Mouse (Mus musculus): ENCODE measurements at regions not wholly inside any gene's neighbourhood (a gene's known extent, or its start where the extent isn't known, plus 50 kb on each side); places are given as distances from the start of the nearest gene placed in this dataset.

DNA sequence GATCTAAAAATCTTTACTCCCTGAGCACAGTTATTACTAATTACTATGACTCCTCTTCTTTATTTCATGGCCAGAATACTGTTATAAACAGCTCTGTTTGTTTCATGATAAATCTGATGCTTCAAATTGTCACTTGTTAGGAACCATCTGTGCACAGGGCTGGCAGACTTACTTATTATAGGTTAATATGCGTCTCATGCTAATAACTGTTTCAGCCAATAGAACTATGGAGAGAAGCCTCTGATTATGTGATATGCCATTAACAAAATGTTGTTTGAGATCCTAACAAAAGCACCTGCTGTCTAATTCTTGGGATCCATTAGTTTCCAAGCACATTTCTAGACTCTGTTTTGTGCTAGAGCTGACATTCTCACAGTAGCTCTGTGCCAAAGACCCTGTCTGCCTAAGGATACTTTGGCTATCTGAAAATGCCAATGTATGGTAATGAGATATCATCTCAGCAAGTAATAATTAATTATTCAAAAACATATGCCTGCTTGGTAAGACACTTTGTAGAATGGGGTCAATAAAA is 318.1 kb downstream of the Grb14 start:
- DNase-seq, result no peak

DNA sequence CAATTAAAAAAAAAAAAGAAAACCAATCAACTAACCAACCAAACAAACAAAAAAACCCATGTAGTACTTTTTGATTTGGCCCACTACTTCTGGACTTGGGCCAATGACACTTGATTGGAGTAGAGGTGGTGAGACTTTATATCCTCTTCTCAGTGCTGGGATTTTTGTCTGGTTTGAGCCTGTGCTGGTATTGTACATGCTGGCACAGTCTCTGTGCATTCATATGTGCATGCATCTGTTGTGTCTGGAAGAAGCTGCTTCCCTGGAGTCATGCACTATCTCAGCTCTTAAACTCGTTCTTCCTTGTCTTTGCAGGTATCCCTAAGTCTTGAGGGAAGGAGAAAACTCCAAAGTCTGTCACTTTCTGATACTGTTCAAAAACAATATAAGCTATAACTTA is 328.8 kb downstream of the Grb14 start:
- no peak for DNase-seq

DNA sequence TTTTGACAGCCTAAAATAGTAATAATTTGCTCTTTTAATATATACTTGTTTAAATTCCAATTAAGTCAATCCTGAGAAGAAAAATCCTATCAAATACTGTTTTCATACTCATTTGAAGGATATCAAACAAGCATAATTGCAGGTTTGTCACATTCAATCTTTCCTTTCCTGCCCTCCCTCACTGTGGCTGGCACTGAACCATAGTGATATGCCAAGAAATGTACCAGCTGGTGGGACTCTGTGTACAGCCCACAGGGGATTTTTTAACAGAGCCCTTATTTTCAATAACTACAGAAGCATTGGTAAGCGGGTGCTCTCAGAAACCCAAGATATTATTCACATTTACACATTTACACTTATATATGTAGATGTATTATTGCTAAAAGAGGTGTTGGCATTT is 333.3 kb downstream of the Grb14 start:
- DNase-seq, result no peak

DNA sequence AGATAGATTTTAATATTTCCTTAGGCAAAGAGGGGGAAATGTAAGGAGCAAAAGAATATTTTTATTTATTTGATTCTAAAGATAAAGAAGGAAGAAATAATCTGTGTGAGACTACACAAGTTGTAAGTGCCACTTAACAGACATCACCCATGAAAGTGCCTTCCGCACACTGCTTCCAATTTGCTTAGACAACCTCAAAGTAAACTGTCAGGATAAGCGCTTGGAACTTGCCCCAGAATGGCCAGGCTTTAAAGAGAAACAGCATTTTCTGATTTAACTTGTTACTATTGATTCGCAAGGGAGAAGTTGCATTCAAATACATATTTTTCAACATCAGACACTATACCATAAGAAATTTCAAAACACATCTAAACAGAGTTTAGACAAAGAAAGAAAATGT is 333.8 kb downstream of the Grb14 start:
- no peak for DNase-seq

DNA sequence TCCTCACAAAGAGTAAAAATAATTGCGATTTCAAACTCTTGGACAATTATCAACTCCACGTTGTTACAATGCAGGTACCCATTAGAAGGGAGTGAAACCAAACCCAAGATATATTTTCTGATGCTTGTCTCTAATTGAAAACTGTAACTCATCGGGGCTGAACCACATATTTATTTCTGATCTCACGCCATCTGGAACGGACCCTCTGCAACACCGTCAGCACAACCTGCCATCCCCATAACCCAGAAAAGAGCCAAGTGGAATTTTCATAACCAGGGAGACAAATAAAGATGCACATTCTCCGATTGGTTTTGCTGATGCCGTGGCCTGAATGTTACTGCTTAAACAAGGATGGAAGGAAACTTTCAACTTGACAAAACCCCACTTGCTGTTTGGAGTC is 338.0 kb downstream of the Grb14 start:
- DNase-seq, result no peak

DNA sequence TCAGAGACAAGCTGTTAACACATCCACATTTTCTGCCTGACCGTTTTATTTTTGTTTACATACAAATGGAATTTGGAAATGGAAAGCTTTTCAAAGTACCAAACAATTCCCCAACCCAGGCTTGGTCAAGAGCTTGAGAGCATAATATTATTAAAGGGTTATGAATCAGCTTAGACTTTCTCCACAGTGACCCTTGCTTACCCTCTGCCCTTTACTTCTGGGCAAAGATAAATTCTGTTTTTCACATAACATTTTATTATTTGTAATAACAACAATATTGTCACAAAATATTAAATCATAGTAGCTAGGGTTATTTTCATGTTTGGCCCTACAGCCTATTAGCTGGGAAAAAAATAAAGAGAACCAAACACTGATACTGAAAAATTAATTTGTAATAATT is 375.2 kb downstream of the Grb14 start:
- DNase-seq, result no peak

DNA sequence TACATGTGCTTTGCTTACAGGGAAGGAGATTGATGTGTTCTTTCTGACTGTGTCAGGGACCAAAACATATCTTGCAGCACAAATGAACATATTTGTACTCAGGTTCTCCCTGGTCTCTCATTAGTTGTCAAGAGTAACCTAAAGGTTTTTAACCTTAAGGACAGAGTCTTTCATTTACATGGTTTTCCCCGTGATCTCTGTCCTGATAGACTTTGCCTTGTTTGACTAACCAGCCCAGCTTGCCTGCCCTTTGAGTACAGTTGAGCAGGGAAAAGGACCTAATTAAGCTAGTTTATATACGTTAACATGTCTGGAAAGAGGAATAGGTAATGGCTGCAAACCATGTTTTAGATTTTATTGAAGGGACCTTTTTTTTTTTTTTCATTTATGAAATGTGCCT is 407.9 kb downstream of the Grb14 start:
- no peak for DNase-seq

DNA sequence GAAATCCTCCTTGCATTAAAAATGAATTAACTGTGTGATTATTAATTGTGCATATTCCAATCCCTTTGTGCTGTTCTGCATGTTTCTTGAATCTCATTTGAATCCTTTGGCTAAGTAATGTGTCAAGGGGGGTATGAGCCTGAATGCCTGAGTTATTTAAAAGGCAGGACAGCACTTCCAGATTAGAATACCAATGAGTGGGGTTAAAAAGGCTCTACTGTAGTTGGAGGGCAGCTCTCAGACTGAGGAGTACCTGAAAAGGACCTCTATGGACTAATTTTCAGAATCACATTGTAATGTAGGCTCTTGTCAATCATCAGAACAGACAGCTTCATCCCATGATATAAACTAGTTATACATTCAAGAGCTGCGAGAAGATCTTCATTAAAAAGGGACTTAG is 417.9 kb downstream of the Grb14 start:
- DNase-seq, result no peak

DNA sequence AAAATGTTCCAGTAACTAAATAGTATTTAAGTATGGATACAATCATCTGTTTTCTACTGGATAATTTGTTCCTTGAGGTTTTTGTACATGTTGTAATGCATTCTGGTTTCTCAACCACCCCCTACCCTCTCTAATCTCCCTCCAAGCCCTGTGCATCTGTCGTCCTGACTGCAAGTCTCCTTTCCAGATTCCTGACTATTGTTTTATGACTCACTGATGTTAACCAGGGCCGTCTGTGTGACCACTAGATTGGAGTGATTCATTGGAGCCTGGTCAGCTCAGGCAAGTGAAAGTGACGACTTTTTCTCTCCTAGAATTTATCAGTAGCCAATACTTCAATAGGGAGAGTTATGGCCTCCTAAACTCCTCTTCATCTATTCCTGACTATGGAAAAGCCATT is 442.5 kb downstream of the Grb14 start:
- no peak for DNase-seq

DNA sequence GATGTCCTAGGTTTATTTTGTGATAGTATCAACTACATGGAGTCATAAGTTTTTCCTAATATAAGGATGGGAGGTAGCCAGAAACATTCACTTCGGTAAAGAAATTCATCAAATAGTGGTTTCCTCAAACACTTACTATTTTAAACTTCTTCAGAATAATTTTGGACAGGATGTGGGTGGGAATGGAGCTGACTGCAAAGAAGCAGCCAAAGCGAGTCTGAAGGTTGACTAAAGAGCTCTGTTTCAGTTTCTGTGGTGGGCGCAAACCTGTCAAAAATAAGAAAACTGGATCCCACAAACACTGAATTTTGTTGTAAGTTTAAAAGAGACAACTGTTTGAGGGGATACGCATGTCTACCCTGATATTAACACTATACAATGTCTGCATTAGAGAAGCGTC is 438.2 kb upstream of the Fign start:
- no peak for DNase-seq

DNA sequence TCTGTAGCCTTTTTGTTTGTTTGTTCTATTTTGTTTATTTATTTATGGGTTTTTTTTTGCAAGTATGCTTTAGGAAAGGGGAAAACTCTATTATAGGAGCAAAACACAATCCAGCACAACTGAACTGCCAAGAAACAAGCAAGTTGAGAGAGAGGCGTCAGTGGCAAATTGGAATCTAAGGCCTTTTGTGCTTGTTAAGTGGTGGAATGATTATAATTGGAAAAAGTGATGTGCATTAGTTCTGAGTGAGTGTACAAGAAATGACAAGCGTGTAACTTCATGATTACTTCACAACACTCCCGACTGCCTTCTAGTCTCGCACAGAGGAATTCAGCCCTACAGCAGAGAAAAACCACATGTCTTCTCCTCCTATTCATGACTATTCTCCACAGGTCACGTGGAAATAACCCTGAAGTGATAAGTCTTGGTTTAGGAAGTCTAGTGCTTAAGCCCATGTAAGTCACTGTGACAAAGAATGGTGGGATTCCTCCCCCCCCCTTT is 437.6 kb upstream of the Fign start:
- no peak for DNase-seq

DNA sequence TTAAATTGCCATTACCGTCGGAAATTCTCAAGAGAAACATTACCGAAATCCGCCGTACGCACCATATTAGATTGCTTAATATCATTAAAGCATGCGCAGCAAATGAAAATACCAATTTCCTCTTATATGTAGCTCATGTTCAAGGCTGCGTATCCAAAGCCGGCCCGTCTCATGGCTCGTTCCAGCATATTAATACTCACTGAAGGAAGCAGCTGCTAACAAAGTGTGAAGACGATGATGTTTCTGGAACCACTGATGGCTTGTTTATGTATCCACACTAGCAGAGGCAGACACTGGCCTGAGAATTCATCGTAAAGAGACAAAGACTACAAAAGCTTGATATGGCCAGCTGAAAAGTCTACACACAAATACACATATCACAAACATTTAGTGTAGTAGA is 437.0 kb upstream of the Fign start:
- no peak for DNase-seq

DNA sequence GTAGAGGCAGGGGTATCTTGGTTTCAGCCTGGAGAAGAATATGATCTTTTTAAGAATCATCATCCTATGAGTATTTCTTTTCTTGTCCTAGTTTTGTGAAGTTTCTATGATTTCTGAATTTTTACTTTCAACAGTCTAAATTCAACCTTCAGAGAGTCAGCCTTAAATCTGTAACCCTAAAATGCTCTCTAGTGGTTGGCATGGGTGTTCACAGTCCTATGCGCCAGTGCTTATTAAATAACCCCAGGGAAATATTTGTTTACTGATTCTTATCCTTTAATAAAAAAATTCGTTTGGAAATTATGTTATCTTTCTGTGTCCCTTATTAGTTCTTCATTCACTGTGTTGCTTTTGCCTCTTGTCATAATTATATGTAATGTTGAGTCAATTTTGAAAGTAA is 436.5 kb upstream of the Fign start:
- DNase-seq, result no peak

DNA sequence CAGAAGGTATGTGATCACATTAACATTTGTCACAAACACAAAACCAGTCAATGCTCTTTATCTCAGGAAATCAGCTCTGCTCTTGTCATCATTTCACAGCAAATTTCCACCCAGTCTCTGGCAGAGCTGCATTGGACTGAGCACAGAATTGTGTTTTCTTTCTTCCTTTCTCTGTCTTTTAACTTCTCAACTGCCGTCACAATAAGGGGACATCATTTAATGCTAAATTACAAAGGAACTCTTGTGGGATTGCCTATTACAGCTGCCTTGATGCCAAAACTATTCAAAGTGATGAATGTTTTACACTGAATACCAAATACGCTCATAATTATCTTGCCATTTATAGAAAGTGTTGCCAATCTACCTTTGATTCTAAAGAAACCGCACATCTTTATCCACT is 424.9 kb upstream of the Fign start:
- DNase-seq, result no peak

DNA sequence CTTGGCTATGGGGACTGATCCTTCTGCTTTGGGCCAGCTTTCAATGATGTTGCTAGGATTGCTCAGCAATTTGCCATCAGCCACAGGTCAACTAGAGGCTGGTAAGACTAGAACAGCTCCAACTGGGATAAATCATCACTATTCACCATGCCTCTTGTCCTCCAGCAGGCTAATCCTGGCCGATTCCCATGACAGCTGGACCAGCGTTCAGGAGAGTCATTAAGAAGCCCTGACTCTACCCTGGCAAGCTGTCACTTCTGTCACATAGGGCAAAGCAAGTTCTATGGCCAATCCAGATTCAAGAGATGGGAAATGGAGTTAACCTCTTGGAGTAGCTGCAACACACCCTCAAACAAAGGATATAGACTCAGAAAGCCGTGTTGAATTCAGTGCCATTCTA is 424.4 kb upstream of the Fign start:
- DNase-seq, result no peak

DNA sequence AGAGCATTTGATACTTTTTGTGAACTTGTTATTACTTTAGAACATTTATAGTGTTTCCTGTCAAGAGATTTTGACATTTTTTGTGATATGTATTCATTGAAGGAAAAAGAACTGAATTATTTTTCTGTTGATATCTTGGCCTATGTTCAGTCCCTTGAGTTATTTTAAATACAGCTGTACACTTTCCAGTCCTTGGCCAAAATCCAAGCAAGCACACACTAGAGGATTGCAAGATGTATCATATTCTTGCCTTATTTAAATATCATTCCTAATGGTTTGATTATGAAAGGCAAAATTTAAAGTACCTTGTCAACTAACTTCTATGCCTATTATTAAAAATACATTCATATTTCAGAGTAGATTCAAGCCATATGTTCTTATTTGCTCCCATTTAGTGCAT is 397.9 kb upstream of the Fign start:
- DNase-seq, result no peak

DNA sequence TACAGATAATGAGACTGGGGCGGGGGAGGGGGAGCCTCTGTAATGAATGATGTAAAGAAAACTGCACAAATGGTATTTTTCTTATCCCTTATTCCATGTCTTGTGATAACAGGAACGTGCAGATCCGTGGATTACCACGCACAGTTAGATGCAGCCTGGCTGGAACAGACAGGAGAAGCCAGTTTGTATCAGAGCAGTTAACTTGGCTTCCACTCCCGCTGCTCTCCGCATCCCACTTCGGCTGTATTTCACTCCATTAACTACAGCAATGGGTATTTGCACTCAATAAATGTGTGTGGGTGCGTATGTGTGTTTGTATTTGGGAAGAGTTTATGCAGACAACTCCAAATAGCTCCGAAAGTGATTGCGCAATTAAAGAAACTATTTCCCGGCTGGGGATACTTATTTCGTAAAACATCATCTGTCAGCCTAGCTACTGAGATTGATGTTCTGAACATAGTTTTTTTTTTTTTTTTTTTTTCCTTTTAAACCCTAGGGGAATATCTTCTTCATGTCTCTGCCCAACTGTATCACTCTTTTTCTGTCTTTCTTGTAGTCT is 368.7 kb upstream of the Fign start:
- no peak for DNase-seq

DNA sequence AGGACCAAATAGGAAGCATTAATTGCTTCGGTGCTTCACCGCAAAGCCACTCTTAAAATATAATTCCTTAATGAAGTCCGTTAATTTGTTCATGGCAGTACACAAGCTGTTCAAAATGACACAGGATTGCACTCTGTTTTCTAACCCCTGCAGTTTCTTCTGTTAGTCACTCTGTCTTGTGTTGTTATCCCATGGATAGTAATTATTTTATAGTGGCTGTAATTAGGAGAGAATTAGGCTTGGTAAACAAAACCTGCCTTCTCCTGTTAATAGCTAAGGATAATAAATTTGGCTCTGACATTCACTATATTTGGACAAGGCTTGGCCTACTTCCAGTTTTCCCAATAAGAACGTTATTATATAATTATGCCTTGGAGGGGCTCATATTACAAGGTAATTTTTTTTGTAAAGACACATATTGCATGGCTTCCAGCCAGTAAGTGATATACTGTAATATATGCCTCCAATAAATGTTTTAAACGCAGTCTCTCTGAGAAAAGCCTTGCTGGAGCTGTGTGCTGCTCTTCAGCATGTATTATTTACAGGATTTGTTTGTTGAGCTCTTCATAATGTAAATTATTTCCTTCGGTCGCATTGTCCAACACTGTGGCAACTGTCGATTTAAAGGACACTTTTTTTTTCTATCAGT is 364.8 kb upstream of the Fign start:
- no peak for DNase-seq

DNA sequence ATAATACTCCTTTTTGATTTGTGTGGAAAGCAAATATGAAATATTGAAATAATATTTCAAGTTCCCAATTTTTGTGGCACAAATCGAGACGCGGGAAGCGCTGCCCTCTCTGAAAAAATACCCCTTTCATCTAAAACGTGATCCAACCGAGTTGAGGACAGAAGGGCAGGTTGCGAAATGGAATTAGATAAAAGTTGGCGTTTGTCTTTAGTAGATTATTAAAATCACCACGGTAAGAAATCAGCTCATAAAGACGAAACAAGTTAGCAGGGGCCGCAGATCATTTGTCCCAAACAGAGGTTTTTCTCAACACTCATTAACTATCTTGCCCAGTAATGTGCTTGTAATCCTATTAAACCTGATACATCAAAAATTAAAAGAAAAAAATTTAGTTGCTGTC is 364.2 kb upstream of the Fign start:
- no peak for DNase-seq

DNA sequence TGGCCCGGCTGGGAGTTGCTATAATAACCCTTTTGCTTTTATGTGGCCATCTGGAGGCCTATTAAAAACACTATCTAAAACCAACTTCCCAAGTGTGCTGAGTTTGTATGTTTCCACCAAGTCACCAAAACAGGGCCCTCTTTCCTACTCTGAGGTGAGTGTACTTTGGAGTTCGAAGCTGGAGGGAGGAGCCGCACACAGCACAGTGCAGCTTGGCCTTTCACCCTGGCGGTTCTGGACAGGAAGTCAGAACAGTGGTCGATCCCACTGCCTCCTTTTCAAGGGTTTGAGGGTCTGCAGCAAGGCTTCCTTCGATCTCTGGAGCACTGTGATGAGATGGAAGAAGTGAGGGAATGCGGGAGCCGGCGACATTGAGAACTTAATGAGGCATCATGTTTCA is 363.8 kb upstream of the Fign start:
- no peak for DNase-seq

DNA sequence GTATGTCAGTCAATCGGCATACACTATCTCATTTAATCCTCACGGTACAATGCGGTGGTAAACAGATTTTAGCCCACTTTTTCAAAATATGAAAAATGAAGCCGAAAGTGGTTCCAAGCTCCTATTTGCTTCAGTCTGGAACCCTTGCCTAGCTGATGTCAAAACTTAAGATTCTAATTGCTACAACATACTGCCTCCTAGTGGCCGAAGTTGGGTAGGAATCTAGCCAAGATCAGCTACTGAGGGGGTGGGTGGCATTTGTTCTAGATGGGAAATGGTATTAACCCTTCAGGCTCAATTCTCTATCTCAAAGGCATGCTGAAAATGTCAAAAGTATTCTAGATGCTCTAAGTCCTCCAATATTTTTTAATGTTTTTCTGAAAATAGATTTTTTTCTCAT is 360.3 kb upstream of the Fign start:
- DNase-seq, result peak in 1 of 2 experiments; percentile 17

DNA sequence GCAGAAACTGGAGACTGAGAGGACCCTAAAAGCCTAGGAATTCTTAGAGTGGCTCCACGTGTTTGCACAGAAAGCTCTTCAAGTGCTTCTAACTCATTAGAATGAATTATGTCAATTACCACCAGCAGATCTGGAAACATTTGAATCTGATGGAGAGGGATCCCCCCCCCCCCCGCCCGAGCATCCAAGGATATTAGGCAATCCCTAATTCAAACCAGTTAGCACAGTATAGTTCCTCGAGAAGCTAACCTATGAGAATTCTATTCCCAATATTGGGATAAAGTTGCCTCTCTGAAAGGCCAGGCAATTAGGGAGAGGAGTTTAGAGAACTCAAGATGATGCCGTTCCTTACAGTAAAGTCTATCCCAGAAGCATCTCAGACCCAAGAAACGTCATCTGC is 354.9 kb upstream of the Fign start:
- DNase-seq, result no peak

DNA sequence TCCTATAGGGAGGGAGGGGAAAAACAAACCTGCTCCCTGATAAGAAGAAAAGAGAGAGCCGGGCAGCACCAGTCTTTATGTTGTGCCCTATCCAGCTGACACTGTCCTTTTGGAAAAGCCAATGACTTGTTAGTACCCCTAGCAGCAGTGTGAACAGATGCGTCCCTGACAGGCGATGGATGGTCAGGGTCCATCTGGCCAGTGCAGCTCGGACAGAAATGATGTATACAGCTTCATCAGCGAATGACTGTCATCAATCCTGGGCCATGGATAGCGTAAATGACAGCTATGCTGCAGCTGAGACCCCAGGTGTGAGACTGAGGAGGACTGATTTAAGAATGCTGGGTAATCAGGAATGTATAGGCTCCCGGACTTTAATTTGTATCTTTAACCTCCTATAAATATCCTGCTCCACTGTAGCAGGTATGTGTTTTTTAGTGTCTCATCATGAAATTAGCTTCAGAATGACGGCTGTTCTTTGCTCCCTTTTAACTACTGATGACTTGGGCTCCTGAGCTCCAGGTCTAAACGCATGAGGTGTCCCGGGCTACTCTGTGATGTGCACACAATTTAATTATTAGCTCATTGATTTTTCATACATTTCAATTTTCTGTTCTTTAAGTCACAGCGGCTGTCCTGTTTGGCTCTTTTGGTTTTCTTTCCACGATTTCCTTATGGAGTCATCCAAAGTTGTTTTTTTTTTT is 353.9 kb upstream of the Fign start:
- DNase-seq, result no peak

DNA sequence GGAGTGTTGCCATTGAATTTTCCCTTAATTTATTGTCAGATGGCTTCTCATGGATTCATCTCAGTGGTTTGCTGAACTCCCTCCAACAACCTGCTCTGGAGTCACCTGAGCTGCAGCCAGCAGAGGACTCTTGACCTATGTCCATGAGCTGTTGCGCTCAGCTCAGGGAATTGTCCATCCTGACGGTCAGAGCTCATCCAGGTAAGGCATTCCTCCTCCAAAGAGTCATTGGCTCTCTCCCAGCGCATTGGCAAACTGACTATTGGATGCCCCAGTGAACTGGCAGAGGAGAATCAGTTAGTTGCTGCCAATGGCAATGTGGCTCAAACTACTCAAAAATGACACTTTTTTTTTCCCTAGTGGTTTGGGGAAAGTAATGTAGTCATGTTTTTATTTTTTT is 345.3 kb upstream of the Fign start:
- no peak for DNase-seq
